Mouse (Mus musculus): ENCODE measurements at regions not wholly inside any gene's neighbourhood (a gene's known extent, or its start where the extent isn't known, plus 50 kb on each side); places are given as distances from the start of the nearest gene placed in this dataset.

GRCm38 (mm10) chr3:40452958-40453357 is 78.1 kb upstream of the Intu start:
- no peak for DNase-seq (ENCODE audit: low spot score in 2 of 2)

- DNase-seq (ENCODE audit: low spot score in 2 of 2) = no peak
Measured at GRCm38 (mm10) chr3:40453552-40453951, 77.5 kb upstream of the Intu start.

GRCm38 (mm10) chr3:40456070-40456469 is 75.0 kb upstream of the Intu start:
- no peak for DNase-seq (ENCODE audit: low spot score in 2 of 2)

GRCm38 (mm10) chr3:40458490-40458889 is 72.6 kb upstream of the Intu start:
- no peak for DNase-seq (ENCODE audit: low spot score in 2 of 2)

GRCm38 (mm10) chr3:40463446-40463845 is 67.6 kb upstream of the Intu start:
- no peak for DNase-seq (ENCODE audit: low spot score in 2 of 2)

- no peak for DNase-seq (ENCODE audit: low spot score in 2 of 2)
Measured at GRCm38 (mm10) chr3:40470101-40470500, 61.0 kb upstream of the Intu start.

GRCm38 (mm10) chr3:40472766-40473165 is 58.3 kb upstream of the Intu start:
- no peak for DNase-seq (ENCODE audit: low spot score in 2 of 2)

GRCm38 (mm10) chr3:40480258-40480951 is 50.7 kb upstream of the Intu start:
- DNase-seq (ENCODE audit: low spot score in 2 of 2) = no peak
